Mouse (Mus musculus): ENCODE results near the gene Ccdc88a. TPM values are rescaled to one million over a fixed set of nuclear protein-coding genes. Genes with fewer than 3 reads are reported as not detected.
"Not testable (repeated sequence)": the region's sequence is repeated elsewhere in the genome, so short reads cannot be mapped to it uniquely, and the experiment has no call there.

The Ccdc88a gene
- polyA plus RNA-seq, 1 experiment: 0.82 TPM

- Histone ChIP-seq H3K27ac (ENCODE audit: insufficient read depth, low read length) (no peak overlapping the region), H3K27me3 (ENCODE audit: control insufficient read depth, insufficient read depth, low read length) (no peaks in the 10 kb centered on the region), H3K4me1 (ENCODE audit: control insufficient read depth, insufficient read depth, insufficient read length) (no peaks in the 10 kb centered on the region), H3K36me3 (ENCODE audit: control insufficient read depth, insufficient read depth, low read length) (peaks cover 20% of the 10 kb centered on the region), H3K4me3 (ENCODE audit: extremely low read depth, insufficient read depth, insufficient read length) (no peak overlapping the region)
- 92% methylated on average over 1 of the region's 1 CpGs for WGBS
- no peak for DNase-seq (ENCODE audit: low read depth in 1 of 2, low spot score in 2 of 2)
- TF ChIP-seq POLR2A (IDR thresholded peaks at IDR 0.05; ENCODE audit: low read depth, low read length) (no peak), CTCF (IDR thresholded peaks at IDR 0.05; ENCODE audit: extremely low read depth, insufficient read depth, insufficient read length, insufficient replicate concordance) (no peak)
Observed at GRCm38 (mm10) chr11:29538201-29538600, 164.7 kb downstream of the Ccdc88a start.

- H3K27me3 ChIP-seq (ENCODE audit: control insufficient read depth, insufficient read depth, low read length): no peaks in the 10 kb centered on the region
- peaks cover 2% of the 10 kb centered on the region; the same call in 1 of the 2 replicates for H3K4me1 ChIP-seq (ENCODE audit: control insufficient read depth, insufficient read depth, insufficient read length)
- H3K4me3 ChIP-seq (ENCODE audit: extremely low read depth, insufficient read depth, insufficient read length): no peak overlapping the region
- peaks cover 14% of the 10 kb centered on the region for H3K36me3 ChIP-seq (ENCODE audit: control insufficient read depth, insufficient read depth, low read length)
- TF ChIP-seq CTCF (IDR thresholded peaks at IDR 0.05; ENCODE audit: extremely low read depth, insufficient read depth, insufficient read length, insufficient replicate concordance): no peak
- TF ChIP-seq POLR2A (IDR thresholded peaks at IDR 0.05; ENCODE audit: low read depth, low read length): no peak
- H3K27ac ChIP-seq (ENCODE audit: insufficient read depth, low read length): no peak overlapping the region
- no peak for DNase-seq (ENCODE audit: low read depth in 1 of 2, low spot score in 2 of 2)
- 90% methylated on average over 3 of the region's 3 CpGs for WGBS
Observed at GRCm38 (mm10) chr11:29544225-29544945, 170.9 kb downstream of the Ccdc88a start.

- not testable (repeated sequence) for H3K4me1 ChIP-seq (ENCODE audit: control insufficient read depth, insufficient read depth, insufficient read length); DNase-seq (ENCODE audit: low read depth in 1 of 2, low spot score in 2 of 2); H3K27ac ChIP-seq (ENCODE audit: insufficient read depth, low read length); H3K4me3 ChIP-seq (ENCODE audit: extremely low read depth, insufficient read depth, insufficient read length); H3K27me3 ChIP-seq (ENCODE audit: control insufficient read depth, insufficient read depth, low read length)
- peaks cover 14% of the 10 kb centered on the region for H3K36me3 ChIP-seq (ENCODE audit: control insufficient read depth, insufficient read depth, low read length)
- WGBS: 96% methylated on average over 4 of the region's 4 CpGs
Observed at GRCm38 (mm10) chr11:29545150-29545752, 171.8 kb downstream of the Ccdc88a start.

GRCm38 (mm10) chr11:29546297-29546696 is 172.8 kb downstream of the Ccdc88a start:
- not testable (repeated sequence) for H3K4me3 ChIP-seq (ENCODE audit: extremely low read depth, insufficient read depth, insufficient read length); H3K27ac ChIP-seq (ENCODE audit: insufficient read depth, low read length)

GRCm38 (mm10) chr11:29546762-29547161 is 173.3 kb downstream of the Ccdc88a start:
- H3K4me1 ChIP-seq (ENCODE audit: control insufficient read depth, insufficient read depth, insufficient read length): peaks cover 2% of the 10 kb centered on the region; the same call in 1 of the 2 replicates
- WGBS: 15% methylated on average over 2 of the region's 2 CpGs

More at GRCm38 (mm10) chr11:29546297-29546696, 172.8 kb downstream of the Ccdc88a start:
- peaks cover 14% of the 10 kb centered on the region for H3K36me3 ChIP-seq (ENCODE audit: control insufficient read depth, insufficient read depth, low read length)
- WGBS: 54% methylated on average over 2 of the region's 2 CpGs
- H3K4me1 ChIP-seq (ENCODE audit: control insufficient read depth, insufficient read depth, insufficient read length); H3K27me3 ChIP-seq (ENCODE audit: control insufficient read depth, insufficient read depth, low read length); DNase-seq (ENCODE audit: low read depth in 1 of 2, low spot score in 2 of 2): not testable (repeated sequence)

GRCm38 (mm10) chr11:29547249-29547751 is 173.8 kb downstream of the Ccdc88a start:
- WGBS: under 1% methylated on average over 27 of the region's 27 CpGs
- peak overlapping the region; percentile 83 for H3K4me3 ChIP-seq (ENCODE audit: extremely low read depth, insufficient read depth, insufficient read length)
- DNase-seq (ENCODE audit: low read depth in 1 of 2, low spot score in 2 of 2): peak in 1 of 2 experiments; percentile 6
- H3K27ac ChIP-seq (ENCODE audit: insufficient read depth, low read length): peak overlapping the region; percentile 92
- peaks cover 2% of the 10 kb centered on the region; the same call in 1 of the 2 replicates for H3K4me1 ChIP-seq (ENCODE audit: control insufficient read depth, insufficient read depth, insufficient read length)
- no peaks in the 10 kb centered on the region for H3K27me3 ChIP-seq (ENCODE audit: control insufficient read depth, insufficient read depth, low read length)
- H3K36me3 ChIP-seq (ENCODE audit: control insufficient read depth, insufficient read depth, low read length): peaks cover 14% of the 10 kb centered on the region
- no peak for TF ChIP-seq CTCF (IDR thresholded peaks at IDR 0.05; ENCODE audit: extremely low read depth, insufficient read depth, insufficient read length, insufficient replicate concordance)
- no peak for TF ChIP-seq POLR2A (IDR thresholded peaks at IDR 0.05; ENCODE audit: low read depth, low read length)

More at GRCm38 (mm10) chr11:29546762-29547161, 173.3 kb downstream of the Ccdc88a start:
- DNase-seq (ENCODE audit: low read depth in 1 of 2, low spot score in 2 of 2): no peak
- TF ChIP-seq CTCF (IDR thresholded peaks at IDR 0.05; ENCODE audit: extremely low read depth, insufficient read depth, insufficient read length, insufficient replicate concordance) (no peak), POLR2A (IDR thresholded peaks at IDR 0.05; ENCODE audit: low read depth, low read length) (no peak)
- no peak overlapping the region; the same call in 1 of the 2 replicates for H3K27ac ChIP-seq (ENCODE audit: insufficient read depth, low read length)
- peaks cover 14% of the 10 kb centered on the region for H3K36me3 ChIP-seq (ENCODE audit: control insufficient read depth, insufficient read depth, low read length)
- H3K27me3 ChIP-seq (ENCODE audit: control insufficient read depth, insufficient read depth, low read length): no peaks in the 10 kb centered on the region
- no peak overlapping the region for H3K4me3 ChIP-seq (ENCODE audit: extremely low read depth, insufficient read depth, insufficient read length)
